Mouse (Mus musculus): Measurements from ENCODE around the gene Gpc6. TPM values are rescaled to one million over a fixed set of nuclear protein-coding genes. Genes with fewer than 3 reads are reported as not detected.

Gene Gpc6
- total and polyA plus RNA-seq, 3 experiments: 4.6 to 10.3 (median 8.0) TPM

DNA sequence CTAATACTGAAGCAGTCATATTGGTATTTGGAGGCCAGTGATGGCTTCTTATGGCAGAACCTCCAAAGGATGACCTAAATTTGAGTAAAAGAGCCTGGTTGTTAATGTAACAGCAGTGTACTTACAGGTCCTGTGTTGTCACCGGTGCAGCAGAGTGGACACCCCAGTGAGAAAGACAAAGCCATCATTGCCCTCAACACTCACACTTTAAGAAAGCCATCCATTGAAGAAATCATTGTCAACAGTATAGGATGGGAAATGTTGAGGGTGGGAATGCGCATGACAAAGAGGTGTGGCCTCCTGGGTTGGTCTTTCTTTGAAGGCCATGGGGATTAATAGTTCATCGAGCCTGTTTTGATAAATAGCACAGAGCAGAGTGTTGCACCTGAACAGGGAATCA lies 570.0 kb downstream of the Gpc6 start:
- WGBS: 74% methylated on average over 3 of the region's 3 CpGs
- Histone ChIP-seq H3K27me3 (ENCODE audit: control insufficient read depth, insufficient read depth, low read length) (no peaks in the 10 kb centered on the region), H3K4me1 (ENCODE audit: control insufficient read depth, insufficient read depth, low read length) (no peaks in the 10 kb centered on the region), H3K27ac (no peak overlapping the region), H3K9ac (ENCODE audit: low read depth, low read length) (no peak overlapping the region), H3K4me3 (no peak overlapping the region), H3K79me2 (replicated peaks; ENCODE audit: control insufficient read depth, insufficient read depth, low read length) (no peaks in the 10 kb centered on the region), H3K36me3 (ENCODE audit: control insufficient read depth, insufficient read depth, low read length) (no peaks in the 10 kb centered on the region)
- intact Hi-C loops (cut with DNase I): no loop called here
- TF ChIP-seq POLR2A (IDR thresholded peaks at IDR 0.05; ENCODE audit: insufficient read depth, low read depth, low read length) (no peak), EP300 (IDR thresholded peaks at IDR 0.05; ENCODE audit: insufficient read depth, low read depth, low read length) (no peak), CTCF (IDR thresholded peaks at IDR 0.05) (no peak)
- DNase-seq: no peak

GRCm38 (mm10) chr14:117498785-117499184 lies 573.7 kb downstream of the Gpc6 start:
- TF ChIP-seq CTCF (IDR thresholded peaks at IDR 0.05) (no peak), EP300 (IDR thresholded peaks at IDR 0.05; ENCODE audit: insufficient read depth, low read depth, low read length) (no peak), POLR2A (IDR thresholded peaks at IDR 0.05; ENCODE audit: insufficient read depth, low read depth, low read length) (no peak)
- Histone ChIP-seq H3K4me3 (no peak overlapping the region), H3K4me1 (ENCODE audit: control insufficient read depth, insufficient read depth, low read length) (no peaks in the 10 kb centered on the region), H3K9ac (ENCODE audit: low read depth, low read length) (no peak overlapping the region), H3K36me3 (ENCODE audit: control insufficient read depth, insufficient read depth, low read length) (no peaks in the 10 kb centered on the region), H3K27ac (no peak overlapping the region), H3K79me2 (replicated peaks; ENCODE audit: control insufficient read depth, insufficient read depth, low read length) (no peaks in the 10 kb centered on the region), H3K27me3 (ENCODE audit: control insufficient read depth, insufficient read depth, low read length) (no peaks in the 10 kb centered on the region)
- no peak for DNase-seq
- 87% methylated on average over 6 of the region's 6 CpGs for WGBS
- intact Hi-C loops (cut with DNase I): no loop called here

DNA sequence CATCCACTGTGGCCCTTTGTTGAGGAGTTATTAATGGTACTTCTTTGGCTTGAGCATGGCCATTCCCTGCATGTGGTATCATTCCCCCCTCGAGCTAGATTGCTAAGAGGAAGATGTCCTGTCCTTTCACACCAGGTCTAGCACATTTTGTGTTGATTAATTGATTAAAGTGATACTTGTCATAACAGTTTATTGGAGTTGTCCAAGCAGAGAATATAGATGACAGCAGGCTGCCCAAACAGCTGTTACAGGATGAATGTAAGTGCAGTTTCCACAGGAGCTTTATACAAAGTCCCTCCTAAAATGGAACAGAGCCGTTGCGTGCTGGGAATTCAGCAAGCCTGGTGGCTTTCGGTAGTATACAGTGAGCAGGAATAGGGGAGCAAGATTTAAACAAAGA lies 574.2 kb downstream of the Gpc6 start:
- Histone ChIP-seq H3K4me3 (no peak overlapping the region), H3K27ac (no peak overlapping the region), H3K4me1 (ENCODE audit: control insufficient read depth, insufficient read depth, low read length) (no peaks in the 10 kb centered on the region), H3K9ac (ENCODE audit: low read depth, low read length) (no peak overlapping the region), H3K79me2 (replicated peaks; ENCODE audit: control insufficient read depth, insufficient read depth, low read length) (no peaks in the 10 kb centered on the region), H3K27me3 (ENCODE audit: control insufficient read depth, insufficient read depth, low read length) (no peaks in the 10 kb centered on the region), H3K36me3 (ENCODE audit: control insufficient read depth, insufficient read depth, low read length) (no peaks in the 10 kb centered on the region)
- TF ChIP-seq EP300 (IDR thresholded peaks at IDR 0.05; ENCODE audit: insufficient read depth, low read depth, low read length) (no peak), POLR2A (IDR thresholded peaks at IDR 0.05; ENCODE audit: insufficient read depth, low read depth, low read length) (no peak), CTCF (IDR thresholded peaks at IDR 0.05) (no peak)
- intact Hi-C loops (cut with DNase I): no loop called here
- WGBS: 83% methylated on average over 4 of the region's 4 CpGs
- no peak for DNase-seq

GRCm38 (mm10) chr14:117514829-117515228 lies 589.7 kb downstream of the Gpc6 start:
- WGBS: 57% methylated on average over 2 of the region's 2 CpGs
- no peaks in the 10 kb centered on the region for H3K79me2 ChIP-seq (replicated peaks; ENCODE audit: control insufficient read depth, insufficient read depth, low read length)
- no peak for DNase-seq
- intact Hi-C loops (cut with DNase I): no loop called here
- H3K4me3 ChIP-seq: no peak overlapping the region
- no peaks in the 10 kb centered on the region; the same call in 1 of the 2 replicates for H3K4me1 ChIP-seq (ENCODE audit: control insufficient read depth, insufficient read depth, low read length)
- H3K27me3 ChIP-seq (ENCODE audit: control insufficient read depth, insufficient read depth, low read length): no peaks in the 10 kb centered on the region
- TF ChIP-seq EP300 (IDR thresholded peaks at IDR 0.05; ENCODE audit: insufficient read depth, low read depth, low read length): no peak
- TF ChIP-seq CTCF (IDR thresholded peaks at IDR 0.05): no peak
- no peak for TF ChIP-seq POLR2A (IDR thresholded peaks at IDR 0.05; ENCODE audit: insufficient read depth, low read depth, low read length)
- H3K27ac ChIP-seq: no peak overlapping the region
- no peak overlapping the region for H3K9ac ChIP-seq (ENCODE audit: low read depth, low read length)
- H3K36me3 ChIP-seq (ENCODE audit: control insufficient read depth, insufficient read depth, low read length): no peaks in the 10 kb centered on the region

- DNase-seq: no peak
- Histone ChIP-seq H3K4me1 (ENCODE audit: control insufficient read depth, insufficient read depth, low read length) (no peaks in the 10 kb centered on the region; the same call in 1 of the 2 replicates), H3K9ac (ENCODE audit: low read depth, low read length) (no peak overlapping the region), H3K4me3 (no peak overlapping the region), H3K79me2 (replicated peaks; ENCODE audit: control insufficient read depth, insufficient read depth, low read length) (no peaks in the 10 kb centered on the region), H3K36me3 (ENCODE audit: control insufficient read depth, insufficient read depth, low read length) (no peaks in the 10 kb centered on the region), H3K27ac (no peak overlapping the region), H3K27me3 (ENCODE audit: control insufficient read depth, insufficient read depth, low read length) (no peaks in the 10 kb centered on the region)
- no peak for TF ChIP-seq EP300 (IDR thresholded peaks at IDR 0.05; ENCODE audit: insufficient read depth, low read depth, low read length)
- no peak for TF ChIP-seq CTCF (IDR thresholded peaks at IDR 0.05)
- TF ChIP-seq POLR2A (IDR thresholded peaks at IDR 0.05; ENCODE audit: insufficient read depth, low read depth, low read length): no peak
- intact Hi-C loops (cut with DNase I): no loop called here
- 36% methylated on average over 8 of the region's 8 CpGs for WGBS
Observed at GRCm38 (mm10) chr14:117519574-117519973, 594.5 kb downstream of the Gpc6 start.

DNA sequence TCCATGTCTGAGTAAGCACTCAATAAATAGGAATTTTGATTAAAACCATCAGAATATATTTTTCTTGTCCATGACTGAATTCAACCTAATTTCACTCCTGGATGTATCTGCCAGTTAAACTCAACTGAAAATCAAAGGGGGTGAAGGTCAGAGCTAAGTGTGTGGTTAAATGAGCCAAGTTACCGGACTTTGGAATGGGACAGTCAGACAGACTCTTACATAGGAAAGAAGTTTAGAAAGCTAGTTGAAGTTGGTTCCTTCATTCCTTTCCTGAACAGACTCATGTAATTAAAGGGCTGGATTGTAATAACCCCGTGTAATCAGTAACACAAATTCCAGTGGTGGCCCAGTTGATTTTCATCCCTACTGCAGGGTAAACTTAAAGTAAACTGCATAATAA lies 595.6 kb downstream of the Gpc6 start:
- intact Hi-C loops (cut with DNase I): no loop called here
- no peaks in the 10 kb centered on the region for H3K27me3 ChIP-seq (ENCODE audit: control insufficient read depth, insufficient read depth, low read length)

More for the DNA sequence above, 595.6 kb downstream of the Gpc6 start:
- DNase-seq: no peak
- H3K79me2 ChIP-seq (replicated peaks; ENCODE audit: control insufficient read depth, insufficient read depth, low read length): no peaks in the 10 kb centered on the region
- no peaks in the 10 kb centered on the region; the same call in 1 of the 2 replicates for H3K4me1 ChIP-seq (ENCODE audit: control insufficient read depth, insufficient read depth, low read length)
- H3K36me3 ChIP-seq (ENCODE audit: control insufficient read depth, insufficient read depth, low read length): no peaks in the 10 kb centered on the region
- 84% methylated on average over 2 of the region's 2 CpGs for WGBS
- H3K4me3 ChIP-seq: no peak overlapping the region
- no peak overlapping the region for H3K27ac ChIP-seq
- H3K9ac ChIP-seq (ENCODE audit: low read depth, low read length): no peak overlapping the region
- TF ChIP-seq EP300 (IDR thresholded peaks at IDR 0.05; ENCODE audit: insufficient read depth, low read depth, low read length) (no peak), CTCF (IDR thresholded peaks at IDR 0.05) (no peak), POLR2A (IDR thresholded peaks at IDR 0.05; ENCODE audit: insufficient read depth, low read depth, low read length) (no peak)
